Mouse (Mus musculus) forebrain, postnatal 0 days (tissue): ENCODE measurements around the gene Samd4b. TPM values are rescaled to one million over a fixed set of nuclear protein-coding genes. Genes with fewer than 3 reads are reported as not detected.

ENCODE experiments used
- ATAC-seq: fragments of 200-750 bp; cut with Nextera tagmentation; 2 replicates; pipeline ENCODE4 v1.8.0; 2017; ENCODE audit warnings: mild to moderate bottlenecking, moderate library complexity
- DNase-seq: peaks from one replicate; pipeline ENCODE4 v3.0.0-alpha.2; 2015
- H3K27ac ChIP-seq: fragments of 300-500 bp; sonication (generic); 2 replicates; pipeline ENCODE4 v1.5.1; 2014; ENCODE audit warnings: low read depth, mild to moderate bottlenecking, antibody characterized with exemption, low read length, moderate library complexity, mixed read lengths
- H3K27me3 ChIP-seq: fragments of 300-500 bp; sonication (generic); 2 replicates; pipeline ENCODE4 v1.6.1; 2014; ENCODE audit warnings: mild to moderate bottlenecking, low read length, mixed read lengths; ENCODE audit not compliant: insufficient read depth
- H3K36me3 ChIP-seq: fragments of 300-500 bp; sonication (generic); 2 replicates; pipeline ENCODE4 v1.6.1; 2014; ENCODE audit warnings: mild to moderate bottlenecking, moderate library complexity; ENCODE audit not compliant: insufficient read depth
- H3K4me1 ChIP-seq: fragments of 300-500 bp; sonication (generic); 2 replicates; pipeline ENCODE4 v1.6.1; 2014; ENCODE audit warnings: antibody characterized with exemption; ENCODE audit not compliant: insufficient read depth
- H3K4me2 ChIP-seq: fragments of 300-500 bp; sonication (generic); 2 replicates; pipeline ENCODE4 v1.6.1; 2014; ENCODE audit warnings: low read depth, mild to moderate bottlenecking, moderate library complexity
- H3K4me3 ChIP-seq: fragments of 300-500 bp; sonication (generic); 2 replicates; pipeline ENCODE4 v1.5.1; 2014; ENCODE audit warnings: low read depth, low read length, mixed read lengths
- H3K9ac ChIP-seq: fragments of 300-500 bp; sonication (generic); 2 replicates; pipeline ENCODE4 v1.6.1; 2014; ENCODE audit warnings: mild to moderate bottlenecking
- H3K9me3 ChIP-seq: fragments of 300-500 bp; sonication (generic); 2 replicates; pipeline ENCODE4 v1.6.1; 2016; ENCODE audit warnings: low read length
- CTCF ChIP-seq: sonication (generic); IDR thresholded peaks from 2 replicates; pipeline ENCODE4 v1.5.1; 2016; ENCODE audit warnings: antibody characterized with exemption, control low read depth, low read depth
- WGBS: fragments of 180-500 bp; shearing (Covaris S2); extraction: QIAGEN DNeasy Blood & Tissue Kit; methylation state at CpG from one replicate; pipeline ENCODE4 v1.1.7; 2014; 5-methylcytosine and 5-hydroxymethylcytosine counted together
- polyA plus RNA-seq: library from polyadenylated mRNA; unstranded; fragments of >200 nt; fragmentation: Nextera tagmentation; extraction: Ambion mirVana; gene quantifications from 2 replicates; pipeline ENCODE4 v1.2.1, GENCODE M21; 2015
- total RNA-seq: library from RNA; depleted of rRNA; stranded (reverse); fragments of >200 nt; gene quantifications from 2 replicates; pipeline ENCODE4 v1.2.3, GENCODE M21; 2014

The Samd4b gene
- total and polyA plus RNA-seq, 2 experiments from 2014 or later = 23.3 to 49.1 TPM

DNA sequence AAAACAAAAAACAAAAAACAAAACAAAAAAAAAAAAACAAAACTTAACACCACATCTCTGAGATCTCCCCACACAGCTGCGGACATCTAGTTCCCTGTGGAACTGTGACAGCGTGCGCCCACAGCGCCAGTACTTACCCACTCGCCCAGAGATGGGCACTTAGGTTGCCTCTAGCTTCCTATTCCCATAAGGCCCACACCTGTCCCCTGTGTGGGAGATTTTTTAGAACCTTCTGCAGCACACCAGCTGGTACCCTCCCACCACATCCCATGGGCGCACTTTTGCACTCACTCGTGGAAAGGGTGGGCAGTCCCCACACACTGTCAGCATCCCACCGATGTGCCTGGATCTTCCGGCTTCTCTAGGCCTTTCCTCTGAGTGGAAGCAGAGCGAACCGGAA, 115.1 kb downstream of the Samd4b start:
- DNase-seq (no peak), ATAC-seq (no peak)
- WGBS = 88% methylated on average over 11 of the region's 11 CpGs
- TF ChIP-seq CTCF = no peak
- Histone ChIP-seq H3K9ac (no peak overlapping the region), H3K4me3 (no peak overlapping the region), H3K4me2 (no peak overlapping the region), H3K9me3 (no peaks in the 10 kb centered on the region), H3K4me1 (no peaks in the 10 kb centered on the region), H3K27ac (no peak overlapping the region), H3K36me3 (no peaks in the 10 kb centered on the region), H3K27me3 (no peaks in the 10 kb centered on the region)

DNA sequence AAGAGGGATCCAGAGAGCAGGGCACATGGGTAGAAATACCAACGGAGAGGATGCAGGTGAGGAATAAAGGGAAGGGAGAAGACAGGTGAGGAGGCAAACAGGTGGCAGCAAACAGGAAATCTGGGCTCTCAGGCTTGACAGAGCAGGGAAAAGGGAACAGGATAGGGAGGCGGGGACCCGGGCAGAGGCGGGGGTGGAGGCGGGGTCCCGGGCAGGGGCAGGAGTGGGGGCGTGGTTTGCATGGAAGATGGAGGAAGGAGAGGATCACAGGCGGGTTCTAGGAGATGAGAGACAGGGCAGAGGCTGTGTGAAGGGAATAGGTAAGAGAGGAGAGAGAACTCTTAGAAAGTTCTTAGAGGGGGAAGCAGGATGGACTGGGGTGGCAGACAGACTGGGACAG, 119.1 kb downstream of the Samd4b start:
- Histone ChIP-seq H3K4me1 (no peaks in the 10 kb centered on the region), H3K27ac (no peak overlapping the region), H3K36me3 (no peaks in the 10 kb centered on the region), H3K9me3 (no peaks in the 10 kb centered on the region), H3K9ac (no peak overlapping the region), H3K4me2 (no peak overlapping the region), H3K4me3 (no peak overlapping the region), H3K27me3 (no peaks in the 10 kb centered on the region)
- no peak for TF ChIP-seq CTCF
- ATAC-seq (no peak), DNase-seq (no peak)
- WGBS = 12% methylated on average over 6 of the region's 8 CpGs

DNA sequence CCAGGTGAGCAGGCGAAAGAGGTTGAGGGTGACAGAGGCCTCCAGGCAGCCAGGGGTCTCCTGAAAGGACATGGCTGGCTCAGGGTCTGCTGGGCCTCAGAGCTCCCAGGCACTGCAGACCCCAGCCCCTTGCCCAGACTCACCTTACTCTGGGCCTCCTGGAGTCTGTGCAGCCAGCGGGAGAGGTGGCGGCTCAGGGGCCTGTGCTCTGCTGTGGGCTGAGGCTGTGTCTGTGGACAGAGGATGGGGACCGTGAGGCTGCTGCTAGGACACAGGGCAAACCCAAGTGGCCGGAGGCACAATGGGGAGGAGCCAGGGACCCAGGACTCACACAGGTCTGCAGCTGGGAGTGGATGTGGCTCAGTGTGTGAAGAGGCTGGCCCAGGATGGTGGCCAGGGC, 120.6 kb downstream of the Samd4b start:
- WGBS = 88% methylated on average over 5 of the region's 5 CpGs
- no peak overlapping the region for H3K9ac ChIP-seq
- H3K4me1 ChIP-seq = no peaks in the 10 kb centered on the region
- H3K27me3 ChIP-seq = no peaks in the 10 kb centered on the region
- no peak overlapping the region for H3K4me3 ChIP-seq
- DNase-seq (no peak), ATAC-seq (no peak)
- no peaks in the 10 kb centered on the region for H3K9me3 ChIP-seq
- no peaks in the 10 kb centered on the region for H3K36me3 ChIP-seq
- TF ChIP-seq CTCF = no peak
- no peak overlapping the region for H3K27ac ChIP-seq
- H3K4me2 ChIP-seq = no peak overlapping the region

DNA sequence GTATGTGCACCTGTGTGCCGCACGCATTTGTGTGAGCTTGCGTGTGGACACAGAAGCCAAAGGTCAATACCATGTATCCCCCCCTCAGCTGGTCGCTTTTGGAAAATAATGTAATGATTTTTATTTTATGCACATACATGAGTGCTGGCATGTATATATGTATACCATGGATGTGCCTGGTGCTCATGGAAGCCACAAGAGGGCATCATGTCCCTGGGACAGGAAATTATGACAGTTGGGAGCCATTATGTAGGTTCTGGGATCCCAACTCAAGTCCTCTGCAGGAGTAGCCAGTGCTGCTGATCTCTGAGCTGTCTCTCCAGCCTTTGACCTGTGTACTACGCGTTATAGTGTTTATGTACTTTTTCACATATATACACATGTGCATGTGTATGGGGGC, 121.8 kb downstream of the Samd4b start:
- no peak overlapping the region for H3K27ac ChIP-seq
- no peak overlapping the region for H3K4me2 ChIP-seq
- H3K36me3 ChIP-seq = no peaks in the 10 kb centered on the region
- 0 out of 2 replicates have a peak, but pooled peaks have one; percentile 12 for TF ChIP-seq CTCF
- H3K9me3 ChIP-seq = no peaks in the 10 kb centered on the region
- no peak overlapping the region for H3K9ac ChIP-seq
- no peak overlapping the region for H3K4me3 ChIP-seq
- no peaks in the 10 kb centered on the region for H3K4me1 ChIP-seq
- DNase-seq (no peak), ATAC-seq (no peak)
- H3K27me3 ChIP-seq = no peaks in the 10 kb centered on the region
- WGBS = 95% methylated on average over 6 of the region's 6 CpGs

DNA sequence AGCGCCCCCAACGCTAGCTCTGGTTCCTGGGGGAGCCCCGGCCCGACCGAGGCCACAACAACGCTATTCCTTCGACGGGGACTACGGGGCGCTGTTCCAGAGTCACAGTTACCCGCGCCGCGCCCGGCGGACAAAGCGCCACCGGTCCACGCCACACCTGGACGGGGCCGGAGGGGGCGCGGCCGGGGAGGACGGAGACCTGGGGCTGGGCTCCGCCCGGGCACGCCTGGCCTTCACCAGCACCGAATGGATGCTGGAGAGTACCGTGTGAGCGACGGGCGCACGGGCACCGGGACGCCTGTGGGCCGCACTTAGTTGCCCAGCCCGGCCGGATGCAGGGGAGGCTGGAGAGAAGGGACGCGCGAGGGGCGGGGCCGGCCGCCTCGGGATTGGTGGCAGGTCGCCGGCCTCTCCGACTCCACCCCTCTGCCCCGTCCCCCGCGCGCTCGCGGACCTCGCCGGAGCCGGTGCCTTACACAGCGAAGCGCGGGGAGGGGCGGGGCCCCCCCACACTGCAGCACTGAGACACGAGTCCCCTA, 130.7 kb downstream of the Samd4b start:
- Histone ChIP-seq H3K4me1 (no peaks in the 10 kb centered on the region), H3K4me3 (peak overlapping the region; percentile 9; the same call in 1 of the 2 replicates), H3K27ac (no peak overlapping the region), H3K4me2 (peak overlapping the region; percentile 46), H3K9ac (no peak overlapping the region), H3K36me3 (peaks cover 27% of the 10 kb centered on the region), H3K27me3 (no peaks in the 10 kb centered on the region), H3K9me3 (no peaks in the 10 kb centered on the region)
- no peak for ATAC-seq
- WGBS = 7% methylated on average over 62 of the region's 63 CpGs
- peak; percentile 17 for DNase-seq
- 0 out of 2 replicates have a peak, but pooled peaks have one; percentile 16 for TF ChIP-seq CTCF

DNA sequence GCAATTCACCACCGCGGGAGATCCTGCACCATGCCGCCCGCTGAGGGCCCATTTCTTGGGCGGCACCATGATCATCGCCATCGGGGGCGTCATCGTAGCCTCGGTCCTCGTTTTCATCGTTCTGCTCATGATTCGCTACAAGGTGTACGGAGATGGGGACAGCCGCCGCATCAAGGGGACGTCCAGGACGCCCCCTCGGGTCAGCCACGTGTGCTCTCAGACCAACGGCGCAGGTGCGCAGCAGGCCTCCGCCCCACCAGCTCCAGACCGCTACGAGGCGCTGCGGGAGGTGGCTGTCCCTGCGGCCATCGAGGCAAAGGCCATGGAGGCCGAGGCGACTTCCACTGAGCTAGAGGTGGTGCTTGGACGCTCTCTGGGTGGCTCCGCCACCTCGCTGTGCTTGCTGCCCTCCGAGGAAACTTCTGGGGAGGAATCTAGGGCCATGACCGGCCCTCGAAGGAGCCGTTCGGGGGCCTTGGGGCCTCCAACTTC, 131.2 kb downstream of the Samd4b start:
- no peak overlapping the region for H3K27ac ChIP-seq
- H3K4me2 ChIP-seq = peak overlapping the region; percentile 46
- no peaks in the 10 kb centered on the region for H3K4me1 ChIP-seq
- DNase-seq = no peak
- no peaks in the 10 kb centered on the region for H3K9me3 ChIP-seq
- 32% methylated on average over 40 of the region's 40 CpGs for WGBS
- H3K9ac ChIP-seq = no peak overlapping the region
- no peak overlapping the region for H3K4me3 ChIP-seq
- no peak for TF ChIP-seq CTCF
- ATAC-seq = no peak
- peaks cover 30% of the 10 kb centered on the region for H3K36me3 ChIP-seq
- no peaks in the 10 kb centered on the region for H3K27me3 ChIP-seq

DNA sequence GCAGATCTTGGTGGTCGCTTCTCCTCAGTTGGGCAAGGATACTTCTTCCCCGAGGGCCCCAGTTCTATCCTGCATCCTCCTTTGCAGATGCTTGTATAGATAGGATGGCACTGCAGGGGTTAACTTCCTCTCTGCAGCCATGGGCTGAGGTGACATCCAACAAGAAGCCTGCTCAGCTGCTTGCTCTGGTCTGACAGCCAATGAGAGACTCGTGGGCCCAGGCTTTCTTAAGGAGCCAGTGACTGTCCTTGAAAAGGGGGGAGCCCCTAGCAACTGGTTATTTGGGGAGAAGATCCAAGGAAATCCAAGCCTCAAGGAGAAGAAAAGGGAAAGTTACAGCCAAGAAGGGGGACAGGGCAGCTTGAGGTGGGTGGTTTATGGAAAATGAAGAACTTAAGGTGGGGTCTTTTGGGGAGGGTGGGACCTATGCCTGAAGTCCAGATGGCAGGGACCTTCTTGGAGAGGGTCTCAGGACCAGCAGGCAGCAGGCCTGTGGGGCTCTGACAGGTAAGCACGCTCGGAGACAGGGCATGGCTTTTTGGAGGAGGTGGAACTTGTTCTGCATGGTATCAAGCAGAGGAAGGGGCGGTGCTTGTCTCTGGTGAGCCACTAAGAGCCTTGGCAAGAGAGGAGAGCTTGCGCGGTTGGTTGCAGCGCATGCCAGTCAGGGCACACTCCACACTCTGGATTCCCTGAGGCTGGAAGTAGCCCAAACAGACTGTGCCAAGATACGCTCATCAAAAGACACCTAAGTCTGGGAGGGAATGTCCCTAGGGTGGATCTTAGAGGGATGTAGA, 133.3 kb downstream of the Samd4b start:
- no peak overlapping the region for H3K27ac ChIP-seq
- TF ChIP-seq CTCF = no peak
- ATAC-seq (peak; percentile 97), DNase-seq (peak; percentile 83)
- peaks cover 48% of the 10 kb centered on the region for H3K36me3 ChIP-seq
- H3K9ac ChIP-seq = no peak overlapping the region
- H3K4me1 ChIP-seq = no peaks in the 10 kb centered on the region
- H3K27me3 ChIP-seq = no peaks in the 10 kb centered on the region
- H3K9me3 ChIP-seq = no peaks in the 10 kb centered on the region
- H3K4me3 ChIP-seq = peak overlapping the region; percentile 16; the same call in 1 of the 2 replicates
- H3K4me2 ChIP-seq = peak overlapping the region; percentile 37
- WGBS = 54% methylated on average over 10 of the region's 10 CpGs
